ENCODE assay signal across 8 mouse cellular contexts in the genomic region with DNA sequence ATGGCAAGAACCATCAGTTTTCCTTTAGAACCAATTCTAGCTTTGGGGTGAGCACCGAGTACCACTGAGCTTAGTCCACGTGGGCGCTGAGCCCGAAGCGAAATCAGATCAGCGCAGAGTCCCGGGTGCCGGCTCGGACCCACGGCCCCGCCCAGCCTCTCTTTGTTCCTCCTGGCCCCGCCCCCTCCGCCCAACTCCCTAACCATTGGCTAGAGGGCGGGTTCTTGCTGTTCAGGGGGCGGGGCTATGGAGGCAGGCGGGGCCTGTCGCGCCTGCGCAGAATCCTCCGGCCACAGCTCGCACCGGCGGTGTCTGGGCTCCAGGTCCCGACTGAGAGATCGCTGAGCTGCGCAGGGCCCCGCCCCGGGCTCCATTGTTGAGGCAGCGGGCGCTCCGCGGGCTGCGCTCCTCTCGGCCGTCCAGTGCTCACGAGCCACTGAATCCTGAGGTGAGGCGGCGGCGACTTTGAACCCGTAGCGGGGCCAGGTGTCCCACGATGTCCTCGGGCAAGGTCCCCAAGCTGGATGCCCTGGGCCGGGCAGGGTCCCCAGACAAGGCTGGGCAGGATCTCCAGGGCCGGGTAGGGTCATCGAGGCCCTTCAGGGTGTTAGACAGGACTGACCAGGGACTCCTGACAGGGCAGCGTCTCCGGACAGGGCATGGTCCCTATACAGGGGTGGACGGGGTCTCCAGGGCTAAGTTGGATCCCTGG. TPM values are rescaled to one million over a fixed set of nuclear protein-coding genes. Genes with fewer than 3 reads are reported as not detected.
DNase-seq lines count a peak whose midpoint lies in the region; ATAC-seq and TF ChIP-seq lines count a peak whose summit lies in the region.

Afap1 (plus strand) TSS at position 227 of the 712 bp plus-strand sequence.

- peak within 1 kb of the TSS; percentile 93 for H3K4me3 ChIP-seq in hindbrain, embryonic 12.5 days
- peak within 1 kb of the TSS; percentile 81 for H3K4me3 ChIP-seq in lung, postnatal 0 days (ENCODE audit: low read depth, low read length)

- peaks cover 3% of the 10 kb centered on the region; the same call in 1 of the 2 replicates for H3K27me3 ChIP-seq in hindbrain, embryonic 12.5 days
- no peaks in the 10 kb centered on the region for H3K27me3 ChIP-seq in lung, postnatal 0 days (replicated peaks; ENCODE audit: insufficient read depth, low read length)

- peak within 1 kb of the TSS; percentile 90 for H3K4me2 ChIP-seq in hindbrain, embryonic 12.5 days (replicated peaks)
- H3K4me2 ChIP-seq in lung, postnatal 0 days (replicated peaks; ENCODE audit: low read depth, low read length): peak within 1 kb of the TSS; percentile 86

- no peaks in the 10 kb centered on the region for H3K36me3 ChIP-seq in hindbrain, embryonic 12.5 days
- no peaks in the 10 kb centered on the region for H3K36me3 ChIP-seq in lung, postnatal 0 days (ENCODE audit: insufficient read depth, low read length)

- WGBS in hindbrain, embryonic 12.5 days: 0% methylated on average over 49 of the region's 49 CpGs
- WGBS in lung, postnatal 0 days: under 1% methylated on average over 42 of the region's 49 CpGs

- no peak for TF ChIP-seq EP300 in lung, postnatal 0 days (IDR thresholded peaks at IDR 0.05)

- H3K4me1 ChIP-seq in hindbrain, embryonic 12.5 days: peaks cover 37% of the 10 kb centered on the region
- peaks cover 8% of the 10 kb centered on the region; the same call in 1 of the 2 replicates for H3K4me1 ChIP-seq in lung, postnatal 0 days (ENCODE audit: insufficient read depth, low read depth, low read length)

- ATAC-seq in hindbrain, embryonic 12.5 days (ENCODE audit: low FRiP score): peak; percentile 94
- peak; percentile 97 for ATAC-seq in lung, postnatal 0 days

- H3K9me3 ChIP-seq in hindbrain, embryonic 12.5 days (replicated peaks): no peaks in the 10 kb centered on the region
- no peaks in the 10 kb centered on the region for H3K9me3 ChIP-seq in lung, postnatal 0 days (ENCODE audit: low read length)

- DNase-seq in R1 (ENCODE audit: low read depth, low spot score): peak; percentile 97
- DNase-seq in cerebellum, postnatal 14 days: peak; percentile 100
- peak; percentile 96 to 99 for DNase-seq in frontal cortex, postnatal 14 days (ENCODE audit: low spot score in 2 of 2)
- DNase-seq in layer of hippocampus, postnatal 10 days (ENCODE audit: low spot score in 2 of 2): peak; percentile 99
- peak; percentile 99 for DNase-seq in lung, postnatal 0 days (ENCODE audit: low spot score)
- DNase-seq in ovary, postnatal 10 days (ENCODE audit: low spot score): peak; percentile 98
- DNase-seq in thymus, postnatal 0 days (ENCODE audit: low spot score): peak; percentile 98

- H3K9ac ChIP-seq in hindbrain, embryonic 12.5 days: peak within 1 kb of the TSS; percentile 98
- H3K9ac ChIP-seq in lung, postnatal 0 days (replicated peaks; ENCODE audit: low read depth): peak within 1 kb of the TSS; percentile 76

- TF ChIP-seq CTCF in lung, postnatal 0 days (IDR thresholded peaks at IDR 0.05): no peak

- peak within 1 kb of the TSS; percentile 89 for H3K27ac ChIP-seq in hindbrain, embryonic 12.5 days
- H3K27ac ChIP-seq in lung, postnatal 0 days (ENCODE audit: low read length): peak within 1 kb of the TSS; percentile 43

RNA-seq across cellular contexts. Expression of gene Afap1, which starts in this region (rescaled TPM):
- polyA plus RNA-seq in hindbrain, embryonic 12.5 days (2016; fragmentation: Nextera tagmentation; extraction: Ambion mirVana): 80.4 and 98.4 TPM in 2 replicates
- total RNA-seq in layer of hippocampus, postnatal 10 days (2021): 100 to 1,000 TPM; 100 to 113 TPM
- polyA plus RNA-seq in lung, postnatal 0 days (2015; fragmentation: Nextera tagmentation; extraction: Ambion mirVana): 12.9 and 14.7 TPM in 2 replicates
- polyA plus RNA-seq in thymus, postnatal 0 days (2015; fragmentation: Nextera tagmentation; extraction: Ambion mirVana): 6.1 and 6.6 TPM in 2 replicates

Comparison
In these comparisons a context has a peak if more than half of its experiments do, and no peak if none do; other contexts are left out.
1. Peak in every context shown above with its lines: DNase-seq, ATAC-seq, H3K4me3 ChIP-seq and H3K27ac ChIP-seq.